Mouse (Mus musculus) midbrain, postnatal 0 days (tissue): Measurements from ENCODE around the gene Dgkq. TPM values are rescaled to one million over a fixed set of nuclear protein-coding genes. Genes with fewer than 3 reads are reported as not detected.

Source experiments
- ATAC-seq: fragments of 200-750 bp; cut with Nextera tagmentation; 2 replicates; pipeline ENCODE4 v1.8.0; 2017; ENCODE audit warnings: moderate number of reproducible peaks, mild to moderate bottlenecking, moderate TSS enrichment, moderate library complexity; ENCODE audit not compliant: low FRiP score
- DNase-seq: peaks from one replicate; pipeline ENCODE4 v3.0.0-alpha.2; 2015; ENCODE audit warnings: low spot score
- H3K27ac ChIP-seq: fragments of 300-500 bp; sonication (generic); 2 replicates; pipeline ENCODE4 v1.5.1; 2014; ENCODE audit warnings: low read depth, mild to moderate bottlenecking, low read length, mixed read lengths
- H3K27me3 ChIP-seq: fragments of 300-500 bp; sonication (generic); 2 replicates; pipeline ENCODE4 v1.6.1; 2014; ENCODE audit warnings: low read length, control low read depth, mixed read lengths; ENCODE audit not compliant: insufficient read depth
- H3K36me3 ChIP-seq: fragments of 300-500 bp; sonication (generic); 2 replicates; pipeline ENCODE4 v1.6.1; 2014; ENCODE audit warnings: low read length, control low read depth, mixed read lengths; ENCODE audit not compliant: insufficient read depth
- H3K4me1 ChIP-seq: fragments of 300-500 bp; sonication (generic); 2 replicates; pipeline ENCODE4 v1.6.1; 2014; ENCODE audit warnings: mild to moderate bottlenecking, control low read depth, antibody characterized with exemption, low read length, mixed read lengths; ENCODE audit not compliant: insufficient read depth
- H3K4me2 ChIP-seq: fragments of 300-500 bp; sonication (generic); 2 replicates; pipeline ENCODE4 v1.6.1; 2014; ENCODE audit warnings: low read depth, mild to moderate bottlenecking, low read length, mixed read lengths; ENCODE audit not compliant: poor library complexity, severe bottlenecking
- H3K4me3 ChIP-seq: fragments of 300-500 bp; sonication (generic); 2 replicates; pipeline ENCODE4 v1.5.1; 2014; ENCODE audit warnings: low read depth, mild to moderate bottlenecking, low read length, moderate library complexity
- H3K9ac ChIP-seq: fragments of 300-500 bp; sonication (generic); replicated peaks from 2 replicates; pipeline ENCODE4 v1.6.1; 2014; ENCODE audit warnings: mild to moderate bottlenecking, low read length, moderate library complexity, mixed read lengths; ENCODE audit not compliant: poor library complexity, severe bottlenecking
- H3K9me3 ChIP-seq: fragments of 300-500 bp; sonication (generic); 2 replicates; pipeline ENCODE4 v1.6.1; 2016; ENCODE audit warnings: low read length, control low read depth
- CTCF ChIP-seq: IDR thresholded peaks from 2 replicates; pipeline ENCODE4 v1.5.1; 2016; ENCODE audit warnings: antibody characterized with exemption, mild to moderate bottlenecking
- WGBS: fragments of 180-500 bp; shearing (Covaris S2); extraction: QIAGEN DNeasy Blood & Tissue Kit; methylation state at CpG from one replicate; pipeline ENCODE4 v1.1.7; 2014; 5-methylcytosine and 5-hydroxymethylcytosine counted together
- polyA plus RNA-seq: library from polyadenylated mRNA; unstranded; fragments of >200 nt; fragmentation: Nextera tagmentation; extraction: Ambion mirVana; gene quantifications from 2 replicates; pipeline ENCODE4 v1.2.1, GENCODE M21; 2015
- total RNA-seq: library from RNA; depleted of rRNA; stranded (reverse); fragments of >200 nt; gene quantifications from 2 replicates; pipeline ENCODE4 v1.2.3, GENCODE M21; 2014; rRNA removed

Gene Dgkq
- 45.4 and 51.8 TPM in 2 replicates for total RNA-seq
- 23.5 and 23.7 TPM in 2 replicates for polyA plus RNA-seq

GRCm38 (mm10) chr5:108668977-108669936, at the start of gene Dgkq:
Dgkq (minus strand) TSS chr5:108669672.
- peak; percentile 83 for TF ChIP-seq CTCF
- peak; percentile 92 for DNase-seq
- Histone ChIP-seq H3K4me1 (peaks cover 5% of the 10 kb centered on the region; the same call in 1 of the 2 replicates), H3K27ac (peak within 1 kb of the TSS; percentile 91), H3K9ac (peak within 1 kb of the TSS; percentile 70), H3K4me2 (peak within 1 kb of the TSS; percentile 66), H3K4me3 (peak within 1 kb of the TSS; percentile 47), H3K36me3 (peaks cover 7% of the 10 kb centered on the region), H3K27me3 (no peaks in the 10 kb centered on the region), H3K9me3 (no peaks in the 10 kb centered on the region)
- ATAC-seq, result peak; percentile 88
- WGBS, result 6% methylated on average over 43 of the region's 43 CpGs

GRCm38 (mm10) chr5:108718051-108718450, 48.6 kb upstream of the Dgkq start:
- Histone ChIP-seq H3K36me3 (no peaks in the 10 kb centered on the region), H3K9ac (no peak overlapping the region), H3K4me1 (no peaks in the 10 kb centered on the region), H3K9me3 (no peaks in the 10 kb centered on the region), H3K27me3 (no peaks in the 10 kb centered on the region), H3K27ac (no peak overlapping the region), H3K4me3 (no peak overlapping the region), H3K4me2 (no peak overlapping the region)
- peak; percentile 72 for DNase-seq
- WGBS, result 38% methylated on average over 4 of the region's 4 CpGs
- no peak for ATAC-seq
- no peak for TF ChIP-seq CTCF

GRCm38 (mm10) chr5:108715974-108716373, 46.5 kb upstream of the Dgkq start:
- Histone ChIP-seq H3K9ac (no peak overlapping the region), H3K27me3 (no peaks in the 10 kb centered on the region), H3K4me1 (no peaks in the 10 kb centered on the region), H3K4me2 (no peak overlapping the region), H3K27ac (no peak overlapping the region), H3K36me3 (no peaks in the 10 kb centered on the region), H3K4me3 (no peak overlapping the region), H3K9me3 (no peaks in the 10 kb centered on the region)
- TF ChIP-seq CTCF, result no peak
- WGBS, result 88% methylated on average over 1 of the region's 1 CpGs
- no peak for ATAC-seq
- DNase-seq, result no peak

GRCm38 (mm10) chr5:108714149-108714548, 44.7 kb upstream of the Dgkq start:
- TF ChIP-seq CTCF, result no peak
- no peak overlapping the region for H3K4me3 ChIP-seq
- whole genome bisulfite sequencing, result 66% methylated on average over 6 of the region's 6 CpGs

GRCm38 (mm10) chr5:108713691-108714090, 44.2 kb upstream of the Dgkq start:
- H3K27ac ChIP-seq, result no peak overlapping the region
- no peak for DNase-seq

More at GRCm38 (mm10) chr5:108714149-108714548, 44.7 kb upstream of the Dgkq start:
- Histone ChIP-seq H3K9me3 (no peaks in the 10 kb centered on the region), H3K4me2 (no peak overlapping the region), H3K9ac (no peak overlapping the region), H3K4me1 (no peaks in the 10 kb centered on the region), H3K27ac (no peak overlapping the region), H3K36me3 (no peaks in the 10 kb centered on the region), H3K27me3 (no peaks in the 10 kb centered on the region)
- ATAC-seq (peak; percentile 69), DNase-seq (peak; percentile 77)

GRCm38 (mm10) chr5:108713096-108713495, 43.6 kb upstream of the Dgkq start:
- Histone ChIP-seq H3K27ac (no peak overlapping the region), H3K9ac (no peak overlapping the region), H3K27me3 (no peaks in the 10 kb centered on the region), H3K4me2 (no peak overlapping the region), H3K36me3 (no peaks in the 10 kb centered on the region), H3K9me3 (no peaks in the 10 kb centered on the region), H3K4me3 (no peak overlapping the region), H3K4me1 (no peaks in the 10 kb centered on the region)
- DNase-seq (no peak), ATAC-seq (no peak)
- WGBS, result 91% methylated on average over 2 of the region's 2 CpGs
- TF ChIP-seq CTCF, result no peak

More at GRCm38 (mm10) chr5:108713691-108714090, 44.2 kb upstream of the Dgkq start:
- no peaks in the 10 kb centered on the region for H3K9me3 ChIP-seq
- H3K4me3 ChIP-seq, result no peak overlapping the region
- H3K27me3 ChIP-seq, result no peaks in the 10 kb centered on the region
- no peak overlapping the region for H3K4me2 ChIP-seq
- H3K36me3 ChIP-seq, result no peaks in the 10 kb centered on the region
- peak; percentile 9; the same call in 1 of the 2 replicates for ATAC-seq
- H3K4me1 ChIP-seq, result no peaks in the 10 kb centered on the region
- no peak overlapping the region for H3K9ac ChIP-seq
- TF ChIP-seq CTCF, result no peak
